In the genomic region with DNA sequence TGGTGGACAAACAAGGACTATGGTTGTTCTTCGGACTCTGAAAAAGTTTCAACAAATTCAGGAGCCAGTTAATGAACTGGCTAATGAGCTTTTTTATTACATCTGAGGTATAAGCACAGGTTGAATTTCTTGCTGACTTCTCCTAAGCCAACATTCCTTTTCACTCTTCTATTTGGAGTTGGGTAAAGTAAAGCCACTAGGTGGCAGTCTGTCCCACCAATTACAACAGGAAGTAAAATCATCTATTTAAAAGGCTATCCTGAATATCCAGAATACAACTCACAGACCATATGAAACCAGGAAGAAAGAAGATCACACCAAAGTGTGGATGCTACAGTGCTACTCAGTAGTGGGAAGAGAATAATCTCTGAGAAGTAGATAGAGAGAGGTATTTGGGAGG, we compare ENCODE assay signal across 13 mouse cellular contexts. TPM values are rescaled to one million over a fixed set of nuclear protein-coding genes. Genes with fewer than 3 reads are reported as not detected.
A peak's percentile ranks its signal among the peaks of the same experiment; 100 is the strongest.
DNase-seq lines count a peak whose midpoint lies in the region; ATAC-seq and TF ChIP-seq lines count a peak whose summit lies in the region.
"Had no signal": no experiment of that assay in that cellular context is flagged by ENCODE, and none has a peak within 500 bp of the region (broad histone marks: within the 10 kb centered on the region; RNA-seq: fewer than 3 reads in every experiment).

No protein-coding gene starts in this region.

- no peaks in the 10 kb centered on the region for H3K79me2 ChIP-seq in liver, adult 2 months (ENCODE audit: control insufficient read depth, insufficient read depth, low read length)

- ATAC-seq in forebrain, embryonic 14.5 days: no peak
- no peak for ATAC-seq in forebrain, embryonic 11.5 days (replicated peaks; ENCODE audit: low FRiP score)
- ATAC-seq in liver, embryonic 11.5 days (replicated peaks; ENCODE audit: low FRiP score): no peak
- peak; percentile 72 for ATAC-seq in megakaryocyte progenitor cell, adult 5-6 weeks (replicated peaks; ENCODE audit: poor library complexity)
- ATAC-seq in erythroblast, adult 5-6 weeks (replicated peaks; ENCODE audit: low FRiP score, poor library complexity, severe bottlenecking): no peak

- 35% methylated on average over 1 of the region's 1 CpGs for WGBS in forebrain, embryonic 14.5 days
- WGBS in forebrain, embryonic 11.5 days: 46% methylated on average over 1 of the region's 1 CpGs
- 31% methylated on average over 1 of the region's 1 CpGs for WGBS in liver, adult 2 months
- WGBS in liver, embryonic 11.5 days: 32% methylated on average over 1 of the region's 1 CpGs

- H3K36me3 ChIP-seq in forebrain, embryonic 14.5 days (ENCODE audit: control insufficient read depth, insufficient read depth, low read length): no peaks in the 10 kb centered on the region
- H3K36me3 ChIP-seq in forebrain, embryonic 11.5 days (ENCODE audit: control insufficient read depth, insufficient read depth, low read length): no peaks in the 10 kb centered on the region
- no peaks in the 10 kb centered on the region for H3K36me3 ChIP-seq in liver, adult 2 months (ENCODE audit: control insufficient read depth, insufficient read depth, low read length)
- H3K36me3 ChIP-seq in liver, embryonic 11.5 days (ENCODE audit: control insufficient read depth, insufficient read depth, low read length): no peaks in the 10 kb centered on the region
- H3K36me3 ChIP-seq: limb, embryonic 12.5 days had no signal

- H3K27me3 ChIP-seq in forebrain, embryonic 14.5 days (replicated peaks; ENCODE audit: control insufficient read depth, insufficient read depth, low read length): no peaks in the 10 kb centered on the region
- H3K27me3 ChIP-seq in forebrain, embryonic 11.5 days (ENCODE audit: control insufficient read depth, insufficient read depth, low read length): no peaks in the 10 kb centered on the region
- peaks cover 4% of the 10 kb centered on the region; the same call in 1 of the 2 replicates for H3K27me3 ChIP-seq in liver, adult 2 months (ENCODE audit: control insufficient read depth, insufficient read depth, low read length)
- H3K27me3 ChIP-seq in liver, embryonic 11.5 days (replicated peaks; ENCODE audit: control insufficient read depth, insufficient read depth, low read length): peaks cover 5% of the 10 kb centered on the region; the same call in 1 of the 2 replicates

- no peak overlapping the region for H3K9ac ChIP-seq in forebrain, embryonic 14.5 days (ENCODE audit: low read length)
- H3K9ac ChIP-seq in forebrain, embryonic 11.5 days (ENCODE audit: low read length): no peak overlapping the region
- no peak overlapping the region for H3K9ac ChIP-seq in liver, adult 2 months (ENCODE audit: low read depth, low read length)
- H3K9ac ChIP-seq in liver, embryonic 11.5 days (ENCODE audit: low read depth, low read length): no peak overlapping the region
- H3K9ac ChIP-seq: limb, embryonic 12.5 days had no signal

- no peak for TF ChIP-seq CTCF in liver, adult 2 months (IDR thresholded peaks at IDR 0.05; ENCODE audit: low read depth, low read length)

- no peak overlapping the region for H3K4me3 ChIP-seq in forebrain, embryonic 14.5 days (ENCODE audit: low read depth, low read length)
- no peak overlapping the region for H3K4me3 ChIP-seq in forebrain, embryonic 11.5 days (ENCODE audit: low read depth, low read length)
- no peak overlapping the region for H3K4me3 ChIP-seq in liver, adult 2 months (ENCODE audit: insufficient read depth, low read depth, low read length)
- H3K4me3 ChIP-seq in liver, embryonic 11.5 days (ENCODE audit: low read depth, low read length): no peak overlapping the region
- H3K4me3 ChIP-seq: limb, embryonic 12.5 days had no signal

- no peak overlapping the region for H3K27ac ChIP-seq in forebrain, embryonic 14.5 days (ENCODE audit: low read depth, low read length)
- no peak overlapping the region for H3K27ac ChIP-seq in forebrain, embryonic 11.5 days (ENCODE audit: low read depth, low read length)
- H3K27ac ChIP-seq in liver, adult 2 months (replicated peaks; ENCODE audit: insufficient read depth, low read depth, low read length): no peak overlapping the region
- H3K27ac ChIP-seq in liver, embryonic 11.5 days (ENCODE audit: low read depth, low read length): no peak overlapping the region
- H3K27ac ChIP-seq: limb, embryonic 12.5 days had no signal

- peak; percentile 42 for DNase-seq in forebrain, embryonic 14.5 days (ENCODE audit: low spot score)
- DNase-seq in forebrain, embryonic 11.5 days (ENCODE audit: low spot score): no peak
- DNase-seq in liver, adult 2 months (ENCODE audit: extremely low read depth, low read depth, low spot score): peak; percentile 37
- DNase-seq in liver, embryonic 11.5 days (ENCODE audit: low spot score): no peak
- peak; percentile 27 for DNase-seq in R1 (ENCODE audit: low read depth, low spot score)
- DNase-seq in frontal cortex, postnatal 10 days (ENCODE audit: low spot score in 2 of 2): no peak
- DNase-seq: cerebellum, postnatal 25 days had no signal

- H3K9me3 ChIP-seq in forebrain, embryonic 14.5 days (replicated peaks; ENCODE audit: control insufficient read depth, low read length): no peaks in the 10 kb centered on the region
- H3K9me3 ChIP-seq in forebrain, embryonic 11.5 days (ENCODE audit: control insufficient read depth, low read length): no peaks in the 10 kb centered on the region
- H3K9me3 ChIP-seq in liver, embryonic 11.5 days (ENCODE audit: control insufficient read depth, low read length): no peaks in the 10 kb centered on the region
- H3K9me3 ChIP-seq: limb, embryonic 12.5 days had no signal

- H3K4me2 ChIP-seq in forebrain, embryonic 14.5 days (ENCODE audit: low read length): no peak overlapping the region
- H3K4me2 ChIP-seq in forebrain, embryonic 11.5 days (ENCODE audit: low read depth, low read length, severe bottlenecking): no peak overlapping the region
- H3K4me2 ChIP-seq in liver, embryonic 11.5 days: no peak overlapping the region
- H3K4me2 ChIP-seq: heart, embryonic 11.5 days; limb, embryonic 12.5 days had no signal

- TF ChIP-seq POLR2A in liver, adult 2 months (IDR thresholded peaks at IDR 0.05; ENCODE audit: extremely low read depth, insufficient read depth, low read length): no peak

- H3K4me1 ChIP-seq in forebrain, embryonic 14.5 days (ENCODE audit: control insufficient read depth, insufficient read depth, low read length): no peaks in the 10 kb centered on the region
- no peaks in the 10 kb centered on the region for H3K4me1 ChIP-seq in forebrain, embryonic 11.5 days (replicated peaks; ENCODE audit: control insufficient read depth, insufficient read depth, low read length)
- H3K4me1 ChIP-seq in liver, adult 2 months (ENCODE audit: control insufficient read depth, insufficient read depth, low read length): no peaks in the 10 kb centered on the region
- H3K4me1 ChIP-seq in liver, embryonic 11.5 days (replicated peaks; ENCODE audit: control insufficient read depth, insufficient read depth, low read length): no peaks in the 10 kb centered on the region
- H3K4me1 ChIP-seq: limb, embryonic 12.5 days had no signal

RNA-seq across cellular contexts. Expression of a gene that starts 48.1 kb away (rescaled TPM):
- polyA plus RNA-seq in forebrain, embryonic 14.5 days (2014; fragmentation: Nextera tagmentation; extraction: Ambion mirVana): not detected in 2 replicates
- polyA plus RNA-seq in forebrain, embryonic 11.5 days (2014; fragmentation: Nextera tagmentation; extraction: Ambion mirVana): not detected in 2 replicates
- total RNA-seq in liver, adult 2 months (2014; rRNA removed): not detected in 2 replicates
- polyA plus RNA-seq in liver, adult 2 months (2012; rRNA removed): not detected in 2 replicates
- polyA plus RNA-seq in liver, embryonic 11.5 days (2014; fragmentation: Nextera tagmentation; extraction: Ambion mirVana): not detected in 2 replicates
- total RNA-seq in megakaryocyte progenitor cell, adult 5-6 weeks (2015): not detected in 2 replicates
- not detected in 2 replicates for total RNA-seq in megakaryocyte progenitor cell, adult 5-6 weeks (2017)
- total RNA-seq in erythroblast, adult 5-6 weeks (2015; ENCODE audit: low replicate concordance): not detected in 2 replicates
- not detected in 2 replicates for total RNA-seq in erythroblast, adult 5-6 weeks (2017; ENCODE audit: low replicate concordance)
- polyA plus RNA-seq: heart, embryonic 11.5 days; limb, embryonic 12.5 days; neural tube, embryonic 11.5 days; stomach, embryonic 16.5 days had no signal

Comparison
In these comparisons a context has a peak if more than half of its experiments do, and no peak if none do; other contexts are left out.
1. DNase-seq: peak in forebrain, embryonic 14.5 days (single experiment), liver, adult 2 months (single experiment) and R1 (single experiment); none in forebrain, embryonic 11.5 days (single experiment), liver, embryonic 11.5 days (single experiment) and frontal cortex, postnatal 10 days (0 of 2).